Mouse (Mus musculus) lung, postnatal 25 days (tissue): ENCODE results near the gene Lars2.
"Not testable (repeated sequence)": the region's sequence is repeated elsewhere in the genome, so short reads cannot be mapped to it uniquely, and the experiment has no call there.

Source experiments
- DNase-seq: peaks from one replicate; pipeline ENCODE4 v3.0.0; 2022; ENCODE audit warnings: low spot score

The Lars2 gene

DNA sequence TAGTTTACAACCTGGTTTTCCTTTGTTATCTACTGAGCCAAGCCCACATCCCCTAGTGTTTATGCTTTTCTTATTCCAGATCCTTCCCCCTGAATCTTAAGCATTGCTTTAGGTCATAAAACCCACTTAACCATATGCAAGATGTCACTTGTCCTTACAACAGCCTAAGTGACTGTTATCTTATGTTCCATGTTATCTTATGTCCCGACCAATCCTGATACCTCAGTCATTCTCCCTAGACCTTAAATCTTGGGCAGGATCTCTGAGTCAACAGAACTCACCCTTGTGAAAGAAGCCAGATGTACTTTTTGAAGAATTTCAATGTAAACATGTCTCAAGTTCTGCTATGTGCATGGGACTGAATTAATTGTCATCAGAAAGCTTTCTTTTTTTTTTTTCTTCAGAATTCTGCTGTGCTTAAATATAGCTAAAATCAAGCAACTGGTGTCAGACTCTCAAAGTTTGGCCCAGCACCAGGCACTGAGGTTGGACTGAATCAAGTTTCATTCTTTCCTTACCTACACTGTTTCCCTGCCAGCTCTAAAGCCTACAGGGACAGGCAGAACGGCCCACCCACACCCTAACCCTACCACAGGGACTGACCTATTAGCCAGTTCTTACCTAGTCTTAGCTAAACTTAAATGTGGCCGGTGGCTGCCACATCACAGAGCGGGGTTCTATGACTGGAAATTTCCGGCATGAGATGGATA lies 24.6 kb downstream of the Lars2 start:
- DNase-seq = no peak

- no peak for DNase-seq
Measured at GRCm38 (mm10) chr9:123394856-123395255, 28.1 kb downstream of the Lars2 start.

DNA sequence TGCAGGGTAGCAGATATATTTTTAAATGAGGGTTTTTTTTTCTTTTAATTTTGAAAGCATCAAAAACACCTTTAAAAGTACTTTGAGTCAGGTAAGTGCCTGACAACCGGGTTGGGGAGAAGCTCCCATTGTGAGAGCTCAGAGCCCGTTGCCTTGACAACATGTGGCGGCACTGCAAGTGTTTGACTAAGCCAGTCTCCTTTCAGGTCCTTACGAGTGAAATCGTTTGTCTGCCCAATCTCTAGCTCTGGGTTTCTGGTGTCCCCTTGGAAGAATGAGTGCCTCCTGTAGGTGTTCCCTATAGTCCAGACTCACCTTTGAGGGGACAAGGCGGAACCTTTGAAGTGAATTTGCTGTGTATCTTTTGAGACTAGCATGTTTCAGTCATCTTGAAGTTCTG lies 31.0 kb downstream of the Lars2 start:
- no peak for DNase-seq

DNA sequence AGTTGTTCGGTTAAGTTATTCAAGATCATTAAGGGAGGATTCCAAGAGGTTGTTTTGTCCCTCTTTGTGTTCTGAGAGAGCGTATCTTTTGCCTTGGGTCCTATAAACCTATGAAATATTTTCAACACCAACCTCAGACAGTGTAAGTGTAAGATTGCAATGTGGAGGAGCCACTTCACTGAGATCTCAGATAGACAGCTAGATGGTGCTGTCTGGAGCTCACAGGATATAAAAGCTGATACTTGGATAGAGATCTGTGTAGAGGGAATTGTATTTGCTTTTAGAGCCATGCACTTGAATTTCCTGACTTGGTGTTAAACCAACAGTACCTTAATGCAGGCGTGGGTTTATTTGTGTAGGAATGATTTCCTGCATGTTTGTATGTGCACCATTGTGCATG lies 35.5 kb downstream of the Lars2 start:
- no peak for DNase-seq

DNA sequence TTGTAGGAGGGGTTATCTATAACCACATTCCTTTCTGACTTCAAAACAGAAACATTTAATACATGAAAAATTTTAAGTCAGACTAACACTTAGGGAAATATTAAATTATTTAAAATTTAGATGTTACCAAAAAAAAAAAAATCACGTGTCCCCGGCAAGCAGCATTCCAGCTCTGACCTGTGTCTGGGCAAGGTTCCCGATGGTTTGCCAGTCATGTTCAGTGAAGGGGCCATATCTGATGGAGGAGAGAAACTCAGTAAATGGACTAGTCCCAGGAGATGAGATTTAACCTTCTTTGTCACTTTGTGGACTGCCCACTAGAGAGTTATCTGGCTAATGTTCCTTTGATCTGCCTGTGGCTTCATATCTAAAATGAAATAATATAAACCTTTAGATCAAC lies 36.3 kb downstream of the Lars2 start:
- no peak for DNase-seq

GRCm38 (mm10) chr9:123405231-123405630 lies 38.5 kb downstream of the Lars2 start:
- DNase-seq = no peak

- DNase-seq = no peak
Measured at GRCm38 (mm10) chr9:123408771-123409170, 42.0 kb downstream of the Lars2 start.

DNA sequence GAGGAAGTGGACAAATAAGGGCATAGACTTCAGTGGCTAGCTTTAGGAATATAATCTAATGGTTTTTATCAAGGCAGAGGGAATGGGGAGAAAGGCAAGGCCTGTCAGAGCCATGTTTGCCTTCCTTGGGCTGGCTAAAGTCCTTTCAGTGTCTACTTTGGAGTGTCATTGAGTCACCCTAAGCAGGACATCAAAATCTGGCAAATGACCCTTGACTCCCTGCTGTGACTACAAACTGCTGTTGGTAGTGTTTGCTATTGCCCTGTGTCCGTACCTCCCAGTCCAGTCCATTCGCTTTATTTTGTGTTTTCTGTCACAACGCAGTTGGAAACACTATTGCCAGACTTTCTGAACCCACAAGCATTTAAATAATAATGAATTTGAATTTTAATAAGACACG lies 63.1 kb downstream of the Lars2 start:
- no peak for DNase-seq

DNA sequence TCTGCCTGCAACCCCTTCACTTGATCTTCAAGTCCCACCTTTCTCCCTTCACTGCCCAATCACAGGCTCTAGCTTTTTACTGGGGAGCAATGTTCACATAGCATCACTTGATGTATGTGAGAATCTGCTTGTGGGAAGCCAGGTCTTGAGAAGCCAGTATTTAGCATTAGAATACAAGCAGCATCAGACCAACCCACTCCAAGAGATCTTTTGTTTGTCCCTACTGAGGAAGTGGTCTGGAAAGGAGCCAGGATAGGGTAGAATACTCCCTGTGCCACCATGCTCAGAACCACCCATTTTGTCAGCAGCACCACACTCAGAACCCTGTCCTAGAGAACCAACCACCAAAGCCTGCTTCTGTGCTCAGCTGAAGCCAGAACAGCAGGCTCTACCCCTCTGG lies 64.2 kb downstream of the Lars2 start:
- DNase-seq = peak; percentile 41

GRCm38 (mm10) chr9:123438223-123438622 lies 71.5 kb downstream of the Lars2 start:
- no peak for DNase-seq

- DNase-seq = no peak
Measured at GRCm38 (mm10) chr9:123440230-123441058, 73.7 kb downstream of the Lars2 start.

DNA sequence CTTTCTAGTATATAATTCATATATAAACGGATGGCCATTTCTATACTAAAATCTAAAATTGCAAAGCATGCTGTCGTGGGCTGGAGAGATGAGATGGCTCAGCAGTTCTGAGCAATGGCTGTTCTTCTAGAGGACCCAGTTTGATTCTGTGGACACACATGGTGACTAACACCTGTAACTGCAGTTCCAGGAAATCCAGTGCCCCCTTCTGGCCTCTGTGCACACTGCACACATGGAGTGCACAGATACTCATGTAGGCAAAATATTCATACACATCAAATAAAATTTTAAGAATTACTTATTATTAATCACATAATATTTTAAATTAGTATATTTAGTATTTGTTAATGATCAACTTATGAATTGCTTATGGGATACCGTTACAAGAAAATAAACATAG lies 80.4 kb downstream of the Lars2 start:
- DNase-seq = not testable (repeated sequence)

- no peak for DNase-seq
Measured at GRCm38 (mm10) chr9:123448594-123448993, 81.9 kb downstream of the Lars2 start.

GRCm38 (mm10) chr9:123450174-123450573 lies 83.4 kb downstream of the Lars2 start:
- DNase-seq = peak; percentile 62

GRCm38 (mm10) chr9:123451772-123452171 lies 85.0 kb downstream of the Lars2 start:
- no peak for DNase-seq

DNA sequence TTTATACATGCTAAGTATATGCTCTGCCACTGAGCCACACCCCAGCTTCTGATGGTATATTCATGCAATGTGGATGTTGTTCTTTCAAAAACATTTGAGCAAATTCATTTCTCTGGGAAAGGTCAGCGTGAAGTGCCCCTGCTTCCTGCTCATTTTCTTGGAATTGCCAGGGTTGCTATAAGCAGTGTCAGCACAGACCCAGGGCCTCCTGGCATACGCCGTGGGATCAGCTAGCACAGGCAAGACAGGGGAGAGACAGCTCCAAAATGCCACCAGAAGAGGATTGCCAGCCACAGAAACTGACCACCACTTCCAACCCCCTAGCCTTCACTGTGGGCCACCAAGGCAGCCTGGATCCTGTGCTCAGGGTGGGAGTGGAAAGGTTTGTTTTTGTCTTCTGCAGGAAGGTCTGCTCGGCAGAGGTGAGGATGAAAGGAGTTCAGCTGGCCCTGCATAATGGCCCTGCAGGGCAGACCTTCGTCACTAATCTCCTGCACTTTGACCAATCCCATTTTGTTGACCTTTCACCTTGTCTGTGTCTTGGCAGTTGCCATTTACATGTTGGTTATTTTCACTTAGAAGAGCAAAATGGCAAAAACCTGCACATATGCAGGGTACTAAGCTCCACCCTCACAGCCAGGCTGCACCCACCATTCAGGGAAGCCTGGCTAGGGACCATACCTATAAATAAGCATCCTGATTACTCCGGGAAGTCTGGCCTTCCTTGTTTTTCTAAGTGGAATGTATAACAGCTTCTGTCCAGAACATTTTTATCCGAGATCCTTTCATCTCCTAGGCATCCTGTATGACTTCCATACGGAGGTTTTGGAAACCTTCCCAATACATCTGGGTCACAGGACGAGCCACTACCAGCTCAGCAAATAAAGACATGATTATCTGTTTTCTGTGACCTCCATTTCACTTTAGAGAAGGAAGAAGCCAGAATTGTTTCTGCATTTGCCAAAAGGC lies 90.2 kb downstream of the Lars2 start:
- DNase-seq = no peak

GRCm38 (mm10) chr9:123457603-123458002 lies 90.9 kb downstream of the Lars2 start:
- no peak for DNase-seq

- no peak for DNase-seq
Measured at GRCm38 (mm10) chr9:123467141-123467620, 100.5 kb downstream of the Lars2 start.

- no peak for DNase-seq
Measured at GRCm38 (mm10) chr9:123468406-123469085, 101.8 kb downstream of the Lars2 start.

- DNase-seq = no peak
Measured at GRCm38 (mm10) chr9:123469087-123469486, 102.4 kb downstream of the Lars2 start.

- no peak for DNase-seq
Measured at GRCm38 (mm10) chr9:123473377-123473776, 106.7 kb downstream of the Lars2 start.

- no peak for DNase-seq
Measured at GRCm38 (mm10) chr9:123475569-123475968, 108.8 kb downstream of the Lars2 start.
